Mouse (Mus musculus) small intestine, adult 2 months (tissue): ENCODE data around the gene Cox5b. TPM values are rescaled to one million over a fixed set of nuclear protein-coding genes. Genes with fewer than 3 reads are reported as not detected.
"Not testable (repeated sequence)": the region's sequence is repeated elsewhere in the genome, so short reads cannot be mapped to it uniquely, and the experiment has no call there.

Experiments
- H3K27ac ChIP-seq: fragments of 200-500 bp; 2 replicates; pipeline ENCODE4 v1.5.1; 2012; ENCODE audit warnings: low read depth, low read length, control low read depth, inconsistent platforms; ENCODE audit not compliant: insufficient read depth
- H3K27me3 ChIP-seq: fragments of 200-500 bp; 2 replicates; pipeline ENCODE4 v1.6.1; 2012; ENCODE audit warnings: mild to moderate bottlenecking, moderate library complexity, low read length, inconsistent platforms; ENCODE audit not compliant: control insufficient read depth, insufficient read depth
- H3K36me3 ChIP-seq: fragments of 200-500 bp; 2 replicates; pipeline ENCODE4 v1.6.1; 2012; ENCODE audit warnings: mild to moderate bottlenecking, low read length, control low read depth, inconsistent platforms; ENCODE audit not compliant: control insufficient read depth, insufficient read depth
- H3K4me1 ChIP-seq: fragments of 200-500 bp; 2 replicates; pipeline ENCODE4 v1.6.1; 2012; ENCODE audit warnings: low read length, inconsistent platforms, mixed read lengths; ENCODE audit not compliant: control insufficient read depth, insufficient read depth, insufficient read length
- H3K4me3 ChIP-seq: fragments of 200-500 bp; 2 replicates; pipeline ENCODE4 v1.5.1; 2012; ENCODE audit warnings: low read depth, mild to moderate bottlenecking, control low read depth, inconsistent platforms, low read length, moderate library complexity
- CTCF ChIP-seq: fragments of 200-500 bp; IDR thresholded peaks from 2 replicates; pipeline ENCODE4 v1.5.1; 2012; ENCODE audit warnings: low read depth, mild to moderate bottlenecking, control low read depth, inconsistent platforms, low read length, moderate library complexity, mixed read lengths; ENCODE audit not compliant: insufficient replicate concordance, insufficient read length; ENCODE audit errors: extremely low read depth
- POLR2A ChIP-seq: fragments of 200-500 bp; IDR thresholded peaks from 2 replicates; pipeline ENCODE4 v1.6.1; 2012; ENCODE audit warnings: low read depth, mild to moderate bottlenecking, control low read depth, inconsistent platforms, low read length, moderate library complexity
- WGBS: fragments of 180-500 bp; shearing (Covaris S2); methylation state at CpG from one replicate; pipeline ENCODE4 v1.1.7; 2018; 5-methylcytosine and 5-hydroxymethylcytosine counted together
- polyA plus RNA-seq: library from polyadenylated mRNA; depleted of rRNA; stranded (reverse); fragments of >200 nt; gene quantifications from 2 replicates; pipeline ENCODE4 v1.2.3, GENCODE M21; 2012

Gene Cox5b
- polyA plus RNA-seq, 1 experiment: 1,468 TPM

GRCm38 (mm10) chr1:36657658-36658415 is 33.4 kb upstream of the Cox5b start:
- Histone ChIP-seq H3K27ac (no peak overlapping the region), H3K27me3 (no peaks in the 10 kb centered on the region), H3K36me3 (no peaks in the 10 kb centered on the region), H3K4me1 (peaks cover 17% of the 10 kb centered on the region; the same call in 1 of the 2 replicates), H3K4me3 (no peak overlapping the region)
- WGBS: 74% methylated on average over 4 of the region's 4 CpGs
- TF ChIP-seq POLR2A (no peak), CTCF (no peak)

GRCm38 (mm10) chr1:36658621-36659399 is 32.4 kb upstream of the Cox5b start:
- H3K27ac ChIP-seq: no peak overlapping the region
- 65% methylated on average over 7 of the region's 7 CpGs for WGBS
- no peak overlapping the region for H3K4me3 ChIP-seq
- peaks cover 17% of the 10 kb centered on the region; the same call in 1 of the 2 replicates for H3K4me1 ChIP-seq
- no peaks in the 10 kb centered on the region for H3K27me3 ChIP-seq
- no peaks in the 10 kb centered on the region for H3K36me3 ChIP-seq
- TF ChIP-seq CTCF (no peak), POLR2A (no peak)

GRCm38 (mm10) chr1:36664457-36664856 is 26.8 kb upstream of the Cox5b start:
- TF ChIP-seq POLR2A (no peak), CTCF (no peak)
- no peaks in the 10 kb centered on the region for H3K36me3 ChIP-seq
- H3K27ac ChIP-seq: no peak overlapping the region
- no peak overlapping the region for H3K4me3 ChIP-seq
- 23% methylated on average over 4 of the region's 4 CpGs for WGBS
- no peaks in the 10 kb centered on the region for H3K27me3 ChIP-seq
- H3K4me1 ChIP-seq: no peaks in the 10 kb centered on the region

- TF ChIP-seq CTCF (no peak), POLR2A (no peak)
- WGBS: 91% methylated on average over 11 of the region's 11 CpGs
- no peak overlapping the region for H3K27ac ChIP-seq
- H3K27me3 ChIP-seq: no peaks in the 10 kb centered on the region
- H3K4me1 ChIP-seq: no peaks in the 10 kb centered on the region
- no peak overlapping the region for H3K4me3 ChIP-seq
- no peaks in the 10 kb centered on the region for H3K36me3 ChIP-seq
Measured at GRCm38 (mm10) chr1:36665165-36665723, 26.0 kb upstream of the Cox5b start.

GRCm38 (mm10) chr1:36665934-36666333 is 25.3 kb upstream of the Cox5b start:
- Histone ChIP-seq H3K36me3 (no peaks in the 10 kb centered on the region), H3K4me3 (no peak overlapping the region), H3K27me3 (no peaks in the 10 kb centered on the region), H3K27ac (no peak overlapping the region), H3K4me1 (no peaks in the 10 kb centered on the region)
- TF ChIP-seq POLR2A: no peak
- no peak for TF ChIP-seq CTCF
- WGBS: 62% methylated on average over 4 of the region's 4 CpGs

- H3K27me3 ChIP-seq, H3K36me3 ChIP-seq, H3K4me3 ChIP-seq, H3K27ac ChIP-seq, H3K4me1 ChIP-seq: not testable (repeated sequence)
- 39% methylated on average over 4 of the region's 4 CpGs for WGBS
Measured at GRCm38 (mm10) chr1:36668007-36668406, 23.2 kb upstream of the Cox5b start.

- Histone ChIP-seq H3K4me1 (no peaks in the 10 kb centered on the region), H3K36me3 (no peaks in the 10 kb centered on the region), H3K27ac (no peak overlapping the region), H3K27me3 (no peaks in the 10 kb centered on the region), H3K4me3 (no peak overlapping the region)
- TF ChIP-seq POLR2A (no peak), CTCF (no peak)
- 83% methylated on average over 4 of the region's 4 CpGs for WGBS
Measured at GRCm38 (mm10) chr1:36670256-36670655, 21.0 kb upstream of the Cox5b start.

GRCm38 (mm10) chr1:36671260-36671659 is 20.0 kb upstream of the Cox5b start:
- WGBS: 92% methylated on average over 10 of the region's 10 CpGs
- TF ChIP-seq CTCF (no peak), POLR2A (no peak)
- no peaks in the 10 kb centered on the region for H3K27me3 ChIP-seq
- no peak overlapping the region for H3K4me3 ChIP-seq
- no peaks in the 10 kb centered on the region for H3K36me3 ChIP-seq
- no peaks in the 10 kb centered on the region for H3K4me1 ChIP-seq
- no peak overlapping the region for H3K27ac ChIP-seq
